Mouse (Mus musculus) G1E (cell line): ENCODE measurements around the gene Dnah10.

ENCODE experiments used
- CTCF ChIP-seq: IDR thresholded peaks from 2 replicates; pipeline ENCODE4 v1.5.1; 2012; ENCODE audit warnings: low read depth, low read length, inconsistent platforms, mixed read lengths
- GATA1 ChIP-seq: IDR thresholded peaks from 2 replicates; pipeline ENCODE4 v1.6.1; 2012; ENCODE audit warnings: borderline replicate concordance, low read length, inconsistent platforms, mixed read lengths
- GATA2 ChIP-seq: IDR thresholded peaks from 2 replicates; pipeline ENCODE4 v1.6.1; 2012; ENCODE audit warnings: low read depth, low read length, inconsistent platforms, borderline replicate concordance
- POLR2AphosphoS5 ChIP-seq: IDR thresholded peaks from 2 replicates; pipeline ENCODE4 v1.6.1; 2012; ENCODE audit warnings: low read depth, low read length, inconsistent platforms; ENCODE audit not compliant: insufficient replicate concordance
- TAL1 ChIP-seq: conservative IDR thresholded peaks from 2 replicates; pipeline ENCODE4 v1.6.1; 2012; ENCODE audit warnings: low read depth, low read length, inconsistent platforms, mixed read lengths

- TF ChIP-seq CTCF, result no peak
- no peak for TF ChIP-seq GATA2
- no peak for TF ChIP-seq POLR2AphosphoS5
- no peak for TF ChIP-seq GATA1
- TF ChIP-seq TAL1, result no peak
These were observed 26.8 kb downstream of the Dnah10 start for GRCm38 (mm10) chr5:124751656-124752055.
